Mouse (Mus musculus) left cerebral cortex, postnatal 14 days (tissue): ENCODE measurements around the gene Ing1. TPM values are rescaled to one million over a fixed set of nuclear protein-coding genes. Genes with fewer than 3 reads are reported as not detected.
A peak's percentile ranks its signal among the peaks of the same experiment; 100 is the strongest.

Source experiments
- DNase-seq, 2 experiments: peaks; one replicate each; pipeline ENCODE4 v3.0.0; 2021 to 2022; ENCODE audit warnings: low spot score in 2 of 2, mixed read lengths in 1 of 2
- intact Hi-C: fragments of 180-260 bp; cut with DNase I; formaldehyde crosslinking; loops from one replicate; pipeline ENCODE4 v1.15.1; 2025
- long read RNA-seq, 2 experiments: library from polyadenylated mRNA; stranded (forward); transcript quantifications; one replicate each; pipeline ENCODE4 v2.0.0; 2021
- total RNA-seq, 2 experiments: library from RNA; stranded (reverse); gene quantifications; 2 replicates each; pipeline ENCODE4 v1.2.3; 2021

Gene Ing1
- total RNA-seq = 10 to 100 TPM; 39.0 to 43.4 TPM
- long read RNA-seq, experiment 1, transcript Ing1-202 (2 exons, 1,971 nt) = minor isoform, 11 of 47 reads
- long read RNA-seq, experiment 1, transcript Ing1-201 (2 exons, 2,814 nt) = major isoform, 30 of 47 reads
- long read RNA-seq, experiment 1, partial matches to known transcripts = 0 of 47 reads
- long read RNA-seq, experiment 1, other reads (novel, unspliced or antisense) = 4 of 47 reads
- long read RNA-seq, experiment 2, transcript Ing1-201 (2 exons, 2,814 nt) = major isoform, 17 of 34 reads
- long read RNA-seq, experiment 2, transcript Ing1-202 (2 exons, 1,971 nt) = minor isoform, 16 of 34 reads
- long read RNA-seq, experiment 2, partial matches to known transcripts = 0 of 34 reads
- long read RNA-seq, experiment 2, other reads (novel, unspliced or antisense) = 1 of 34 reads

DNA sequence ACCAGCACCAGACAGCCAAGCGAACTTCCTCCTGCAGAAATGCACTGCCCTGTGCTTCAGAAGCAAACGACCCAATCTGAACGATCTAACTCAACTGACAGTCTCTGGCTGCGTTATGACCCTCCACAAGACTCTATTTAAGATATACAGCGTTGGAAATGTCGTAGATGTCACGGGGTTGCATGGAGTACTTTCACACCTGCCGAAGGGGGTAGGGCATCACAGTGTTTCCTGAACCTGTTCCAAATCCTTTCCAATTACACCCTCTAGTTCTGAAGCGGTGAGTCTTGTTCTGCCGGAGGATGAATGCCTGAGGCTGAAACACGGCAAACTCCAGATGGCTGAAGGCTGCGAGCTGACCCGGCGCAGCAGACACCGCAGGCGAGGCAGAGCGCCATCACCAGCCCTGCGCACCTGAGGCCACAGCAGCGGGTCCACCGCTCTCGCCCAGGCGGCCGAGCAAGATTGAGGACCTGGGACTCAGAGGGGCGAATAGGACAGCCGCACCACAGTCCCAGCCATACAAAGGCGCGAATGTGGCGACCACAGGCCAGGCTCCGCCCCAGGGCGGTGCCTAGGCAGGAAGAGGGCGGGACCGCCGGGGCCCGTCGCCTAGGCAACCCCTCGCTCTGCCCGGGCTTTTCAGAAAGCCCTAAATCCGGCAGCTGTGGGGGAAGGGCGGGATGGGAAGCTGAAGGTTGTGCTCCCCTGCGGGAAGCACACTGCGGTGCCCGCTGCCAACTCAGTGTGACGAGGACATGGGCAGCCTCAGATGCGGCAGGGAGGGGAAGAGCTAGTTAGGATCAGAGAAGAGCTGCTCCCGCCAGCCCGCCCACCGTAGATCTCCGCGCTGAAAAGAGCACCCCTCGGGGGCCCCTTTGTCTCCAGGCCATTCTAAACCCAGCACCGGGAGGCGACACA lies at the start of gene Ing1:
Gene Ing1 (plus strand): TSS at position 773 of the 921 bp plus-strand sequence.
- intact Hi-C loops = loop anchor here (5.0 kb wide), 2 partner anchors 58 to 147 kb away; partner anchors contain the start of genes 1700016D06Rik and Naxd
- peak; percentile 95 to 97 for DNase-seq

DNA sequence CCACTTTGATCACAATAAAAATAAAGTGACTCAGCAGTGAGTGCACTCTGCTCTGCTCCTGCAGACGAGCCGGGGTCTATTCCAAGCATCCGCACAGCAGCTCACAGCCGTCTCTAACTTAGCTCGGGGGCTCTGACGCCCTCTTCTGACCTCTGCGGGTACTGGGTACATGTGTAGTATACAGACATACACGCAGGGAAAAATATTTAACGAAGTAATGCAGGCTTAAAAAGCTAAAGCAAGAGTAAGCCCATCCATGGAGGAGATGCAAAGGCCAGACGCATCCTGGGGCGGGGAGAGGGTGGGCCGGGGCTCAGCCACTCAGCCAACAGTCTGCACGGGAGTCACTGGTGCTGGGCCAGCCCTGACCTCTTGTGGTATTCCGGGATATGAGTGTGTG lies 49.3 kb upstream of the Ing1 start:
- intact Hi-C loops = no loop called here
- DNase-seq = no peak

- DNase-seq = peak; percentile 44 to 72
- intact Hi-C loops = no loop called here
Observed at GRCm38 (mm10) chr8:11506802-11507201, 48.6 kb upstream of the Ing1 start.

- intact Hi-C loops = no loop called here
- no peak for DNase-seq
Observed at GRCm38 (mm10) chr8:11508880-11509279, 46.5 kb upstream of the Ing1 start.

DNA sequence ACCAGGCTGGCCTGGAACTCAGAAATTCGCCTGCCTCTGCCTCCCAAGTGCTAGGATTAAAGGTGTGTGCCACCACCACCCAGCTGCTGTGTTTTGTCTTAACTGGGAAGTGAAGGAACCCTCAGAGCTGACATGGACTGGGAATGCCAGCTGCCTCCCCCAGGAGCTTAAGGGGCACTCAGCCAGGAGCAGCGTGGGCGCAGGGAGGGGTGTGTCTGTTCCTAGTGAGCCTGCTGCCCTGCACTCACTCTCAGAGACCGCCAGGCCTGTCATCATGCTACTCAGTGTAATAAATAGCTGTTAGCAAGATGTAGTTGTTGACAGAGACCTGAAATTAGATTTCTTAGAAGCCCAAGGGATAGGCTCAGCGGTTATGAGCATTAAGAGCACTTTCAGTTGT lies 44.4 kb upstream of the Ing1 start:
- intact Hi-C loops = no loop called here
- no peak for DNase-seq

DNA sequence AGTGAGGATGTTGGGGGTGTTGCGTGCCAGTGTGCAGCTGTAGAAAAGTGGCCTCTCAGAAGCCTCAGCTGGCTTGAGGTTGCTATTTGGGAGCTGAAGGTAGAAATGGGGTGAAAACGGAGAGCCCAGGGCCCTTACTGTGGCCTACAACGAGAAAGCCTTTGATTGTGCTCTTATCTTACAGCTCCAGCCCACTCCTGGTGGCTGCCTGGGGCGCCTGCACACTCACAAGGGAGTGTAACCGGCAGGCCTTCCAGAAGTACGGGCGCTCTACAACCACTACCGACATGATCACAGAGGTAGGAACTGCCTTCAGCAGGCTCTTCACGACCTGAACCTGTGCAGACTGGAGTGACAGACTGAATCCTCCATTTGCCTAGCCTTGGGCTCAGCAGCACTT lies 42.7 kb upstream of the Ing1 start:
- no peak for DNase-seq
- intact Hi-C loops = no loop called here

DNA sequence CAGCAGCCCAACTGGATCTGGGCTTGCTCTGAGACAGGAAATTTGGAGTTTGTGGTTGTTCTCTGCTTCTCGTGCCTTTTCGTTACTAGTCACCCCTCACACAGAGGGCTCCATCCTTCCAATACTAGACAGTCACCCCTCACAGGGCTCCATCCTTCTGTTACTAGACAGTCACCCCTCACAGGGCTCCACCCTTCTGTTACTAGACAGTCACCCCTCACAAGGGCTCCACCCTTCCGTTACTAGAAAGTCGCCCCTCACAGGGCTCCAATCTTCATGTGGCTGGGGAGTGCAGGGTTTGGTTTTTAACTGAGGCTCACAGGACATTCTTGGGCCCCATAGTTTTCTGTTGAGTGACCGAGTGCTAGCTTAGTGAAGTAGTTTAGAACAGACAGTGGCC lies 42.1 kb upstream of the Ing1 start:
- intact Hi-C loops = no loop called here
- DNase-seq = no peak

- DNase-seq = no peak
- intact Hi-C loops = no loop called here
Observed at GRCm38 (mm10) chr8:11516292-11516691, 39.1 kb upstream of the Ing1 start.

- intact Hi-C loops = no loop called here
- no peak for DNase-seq
Observed at GRCm38 (mm10) chr8:11517366-11518055, 37.9 kb upstream of the Ing1 start.

- DNase-seq = no peak
Observed at GRCm38 (mm10) chr8:11518056-11518396, 37.3 kb upstream of the Ing1 start.

DNA sequence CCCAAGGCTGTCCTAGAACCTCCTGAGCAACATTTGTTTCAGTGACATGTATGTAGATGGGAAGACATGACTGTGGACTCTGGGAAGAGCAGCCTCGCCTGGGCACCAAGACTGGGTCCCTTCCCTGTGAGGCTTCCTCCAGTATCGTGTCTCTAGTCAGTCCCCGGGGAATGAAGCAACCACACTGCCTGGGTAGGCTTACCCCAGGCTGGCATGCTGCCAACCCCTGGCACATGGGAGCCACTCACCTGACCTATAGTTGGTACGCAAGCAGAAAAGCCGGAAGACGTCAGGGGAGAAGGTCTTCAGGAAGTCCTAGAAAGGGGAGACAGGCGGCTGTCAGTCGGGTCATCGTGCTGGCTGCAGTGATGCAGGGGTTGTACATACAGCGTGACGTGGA lies 36.7 kb upstream of the Ing1 start:
- no peak for DNase-seq
- intact Hi-C loops = no loop called here

More at GRCm38 (mm10) chr8:11518056-11518396, 37.3 kb upstream of the Ing1 start:
- intact Hi-C loops = no loop called here

GRCm38 (mm10) chr8:11523331-11523730 lies 32.0 kb upstream of the Ing1 start:
- intact Hi-C loops = no loop called here
- DNase-seq = no peak

- intact Hi-C loops = no loop called here
- DNase-seq = no peak
Observed at GRCm38 (mm10) chr8:11530155-11530770, 25.1 kb upstream of the Ing1 start.

DNA sequence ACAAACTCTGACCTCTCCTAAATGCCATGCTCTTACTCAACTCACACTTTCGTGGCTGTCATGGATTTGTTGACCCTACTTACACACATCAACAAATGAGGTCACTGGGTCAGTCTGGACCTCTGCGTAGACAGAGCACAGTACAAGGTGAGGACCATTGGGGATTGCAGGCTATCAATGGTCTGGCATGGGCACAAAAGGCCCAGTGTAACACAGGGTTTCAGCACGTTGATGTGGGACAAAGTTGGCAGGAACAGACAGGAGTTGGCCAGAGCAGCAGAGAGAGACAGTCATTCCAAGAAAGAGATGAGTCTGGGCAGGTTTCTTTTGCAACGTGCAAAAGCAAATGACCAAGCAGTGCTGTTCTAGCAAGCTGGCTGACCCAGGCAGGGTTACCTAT lies 24.5 kb upstream of the Ing1 start:
- intact Hi-C loops = no loop called here
- no peak for DNase-seq

DNA sequence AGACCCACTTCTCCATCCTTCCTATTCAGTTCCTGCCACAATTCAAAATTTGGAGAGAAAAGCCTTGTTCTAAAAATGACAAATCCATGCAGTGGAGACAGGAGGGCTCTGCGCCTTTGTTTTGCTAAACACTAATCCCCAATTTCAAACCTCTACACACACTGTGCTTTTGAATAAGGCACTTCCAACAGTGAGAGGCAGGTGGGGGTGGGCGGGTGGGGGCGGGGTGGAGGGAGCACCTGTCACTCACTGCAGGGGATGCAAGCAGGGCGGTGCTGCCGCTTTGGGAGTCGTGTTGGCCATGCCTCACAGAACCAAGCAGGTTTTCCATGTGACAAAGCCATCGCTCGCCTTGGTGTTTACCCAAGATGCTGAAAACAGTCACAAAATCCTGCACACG lies 20.9 kb upstream of the Ing1 start:
- intact Hi-C loops = no loop called here
- DNase-seq = no peak

DNA sequence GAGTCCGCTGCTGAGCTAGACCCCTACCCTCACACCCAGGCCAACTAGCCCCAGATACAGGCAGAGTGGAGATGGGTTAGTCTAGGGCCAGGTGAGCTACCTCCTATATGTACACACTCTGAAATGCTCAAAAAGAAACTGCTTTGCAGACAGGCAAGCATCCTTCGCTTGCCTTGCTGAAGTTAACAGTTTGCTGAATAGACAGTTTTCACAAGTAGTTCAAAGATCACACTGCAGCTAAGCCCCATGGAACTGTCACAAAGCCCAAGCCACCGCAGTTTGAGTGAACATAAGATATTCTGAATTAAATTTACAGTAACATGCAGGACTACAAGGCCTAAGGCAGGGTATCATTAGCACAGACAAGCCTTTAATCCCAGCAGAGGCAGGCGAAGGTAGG lies 16.3 kb upstream of the Ing1 start:
- DNase-seq = no peak
- intact Hi-C loops = no loop called here

GRCm38 (mm10) chr8:11540182-11540581 lies 15.2 kb upstream of the Ing1 start:
- no peak for DNase-seq
- intact Hi-C loops = no loop called here

DNA sequence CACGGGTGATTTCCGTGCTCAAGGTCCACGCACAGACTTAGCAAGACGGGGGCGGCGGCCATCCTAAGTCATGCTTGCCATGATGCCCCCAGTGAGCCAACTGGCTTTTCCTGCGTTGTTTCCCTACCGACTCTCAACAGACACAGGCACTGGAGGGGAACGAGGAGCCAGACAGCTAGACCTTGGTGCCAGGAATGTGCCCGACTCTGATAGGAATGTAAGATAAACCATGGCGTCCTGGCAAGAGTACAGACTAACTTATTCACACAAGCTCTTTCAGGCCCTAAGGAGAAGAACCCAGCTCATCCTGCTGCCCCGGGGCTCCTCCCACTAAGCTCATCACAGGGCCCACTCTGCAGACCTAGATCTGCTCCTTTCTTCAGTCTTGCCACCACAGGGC lies 13.3 kb upstream of the Ing1 start:
- DNase-seq = no peak
- intact Hi-C loops = no loop called here

GRCm38 (mm10) chr8:11542866-11543265 lies 12.5 kb upstream of the Ing1 start:
- intact Hi-C loops = no loop called here
- DNase-seq = no peak

GRCm38 (mm10) chr8:11544386-11544785 lies 11.0 kb upstream of the Ing1 start:
- intact Hi-C loops = no loop called here
- peak in 1 of 2 experiments; percentile 47 for DNase-seq
